Mouse (Mus musculus): ENCODE measurements around the gene Zbp1. TPM values are rescaled to one million over a fixed set of nuclear protein-coding genes. Genes with fewer than 3 reads are reported as not detected.

Gene Zbp1
- polyA plus RNA-seq, 1 experiment from 2014 or later: 0.54 TPM

DNA sequence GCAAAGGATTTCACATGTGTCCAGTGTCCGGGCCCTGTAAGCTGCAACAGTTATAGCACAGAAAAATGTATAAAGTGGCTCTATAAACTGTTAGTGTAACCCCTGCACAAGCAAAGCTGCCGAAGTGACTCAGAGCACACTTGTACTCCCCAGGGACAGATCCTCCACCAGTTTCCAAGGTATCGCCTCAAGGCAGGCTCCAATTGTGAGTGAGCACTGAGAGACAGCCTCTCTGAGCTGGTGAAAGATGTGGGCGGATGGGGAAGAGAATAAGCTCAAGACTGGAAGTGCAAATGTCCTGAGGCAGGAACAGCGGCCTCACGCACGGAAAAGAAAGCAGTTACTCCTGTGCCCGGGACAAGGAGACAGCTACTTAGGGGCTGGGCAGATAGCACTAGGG is 31.2 kb upstream of the Zbp1 start:
- no peak overlapping the region for H3K4me3 ChIP-seq (ENCODE audit: low read depth, low read length)
- H3K4me2 ChIP-seq (ENCODE audit: low read depth, low read length): no peak overlapping the region
- H3K9ac ChIP-seq (ENCODE audit: low read depth, low read length): no peak overlapping the region
- no peak overlapping the region for H3K27ac ChIP-seq (replicated peaks; ENCODE audit: low read depth, low read length)
- no peaks in the 10 kb centered on the region for H3K9me3 ChIP-seq (ENCODE audit: control insufficient read depth, low read length)
- H3K36me3 ChIP-seq (ENCODE audit: control insufficient read depth, insufficient read depth, low read length): no peaks in the 10 kb centered on the region
- no peak for DNase-seq (ENCODE audit: low spot score)
- WGBS: 61% methylated on average over 8 of the region's 8 CpGs
- peaks cover 82% of the 10 kb centered on the region for H3K4me1 ChIP-seq (ENCODE audit: control insufficient read depth, insufficient read depth, low read length)
- no peak for ATAC-seq (ENCODE audit: low read depth)
- H3K27me3 ChIP-seq (replicated peaks; ENCODE audit: control insufficient read depth, insufficient read depth, low read length): no peaks in the 10 kb centered on the region

DNA sequence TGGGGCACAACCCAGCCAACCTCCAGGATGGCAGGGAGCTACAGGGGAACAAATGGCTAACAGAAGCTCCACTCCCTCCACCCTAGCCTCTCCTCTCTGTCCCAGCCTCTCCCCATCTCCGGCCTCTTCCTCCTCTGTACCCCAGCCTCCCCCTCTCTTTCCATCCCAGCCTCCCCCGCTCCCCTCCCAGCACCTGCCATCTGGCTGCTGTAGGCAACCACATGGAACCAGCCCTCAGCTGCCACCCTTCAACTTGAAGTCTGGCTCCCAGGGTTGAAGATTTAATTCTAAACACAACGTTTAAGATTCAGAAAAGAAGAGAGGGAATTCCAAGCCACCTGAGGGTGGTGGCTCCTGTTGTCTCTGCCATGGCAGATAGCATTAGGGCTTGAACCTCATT is 30.7 kb upstream of the Zbp1 start:
- no peak overlapping the region for H3K27ac ChIP-seq (replicated peaks; ENCODE audit: low read depth, low read length)
- H3K4me1 ChIP-seq (ENCODE audit: control insufficient read depth, insufficient read depth, low read length): peaks cover 78% of the 10 kb centered on the region
- 50% methylated on average over 3 of the region's 3 CpGs for WGBS

DNA sequence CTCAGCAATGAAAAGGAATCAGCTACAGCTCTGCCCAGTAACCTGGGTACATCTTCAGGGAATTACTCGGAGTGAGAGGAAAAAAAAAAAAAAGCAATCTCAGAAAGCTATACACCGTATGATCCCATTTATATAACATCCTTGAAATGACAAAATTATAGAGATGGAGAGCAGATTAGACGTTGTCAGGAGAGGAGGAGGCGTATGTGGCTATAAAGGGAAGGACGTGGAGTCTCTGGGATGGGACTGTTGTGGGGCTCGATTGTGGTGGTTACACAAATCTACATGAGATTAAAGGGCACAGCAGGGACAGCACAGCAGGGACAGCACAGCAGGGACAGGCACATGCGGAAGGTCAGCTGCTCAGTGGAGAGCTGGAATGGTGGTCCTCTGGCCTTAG is 30.1 kb upstream of the Zbp1 start:
- DNase-seq (ENCODE audit: low spot score): no peak

More for the DNA sequence above, 30.7 kb upstream of the Zbp1 start:
- Histone ChIP-seq H3K9me3 (ENCODE audit: control insufficient read depth, low read length) (no peaks in the 10 kb centered on the region), H3K27me3 (replicated peaks; ENCODE audit: control insufficient read depth, insufficient read depth, low read length) (no peaks in the 10 kb centered on the region), H3K9ac (ENCODE audit: low read depth, low read length) (no peak overlapping the region), H3K4me2 (ENCODE audit: low read depth, low read length) (no peak overlapping the region), H3K4me3 (ENCODE audit: low read depth, low read length) (no peak overlapping the region), H3K36me3 (ENCODE audit: control insufficient read depth, insufficient read depth, low read length) (no peaks in the 10 kb centered on the region)
- ATAC-seq (ENCODE audit: low read depth) (no peak), DNase-seq (ENCODE audit: low spot score) (no peak)

DNA sequence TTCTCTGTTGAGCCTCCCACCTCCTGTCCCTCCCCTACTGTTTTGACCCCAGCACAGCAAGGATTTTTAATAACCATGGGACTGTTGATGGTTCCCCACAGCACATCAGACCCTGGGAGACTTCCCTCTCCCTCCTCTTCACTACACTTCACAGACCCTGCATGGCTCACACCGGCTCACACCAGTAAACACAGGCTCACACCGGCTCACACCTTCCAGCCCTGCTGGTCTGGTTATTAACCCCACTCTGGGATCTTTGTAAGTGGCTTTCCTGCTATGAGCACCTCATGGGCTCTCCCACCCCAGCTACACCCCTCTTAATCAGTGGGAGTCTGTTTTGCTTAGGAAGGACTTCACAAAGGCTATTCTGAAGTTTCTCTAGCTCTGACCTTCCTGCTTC is 29.2 kb upstream of the Zbp1 start:
- no peak overlapping the region for H3K4me3 ChIP-seq (ENCODE audit: low read depth, low read length)
- no peaks in the 10 kb centered on the region for H3K27me3 ChIP-seq (replicated peaks; ENCODE audit: control insufficient read depth, insufficient read depth, low read length)
- H3K36me3 ChIP-seq (ENCODE audit: control insufficient read depth, insufficient read depth, low read length): no peaks in the 10 kb centered on the region
- H3K4me2 ChIP-seq (ENCODE audit: low read depth, low read length): no peak overlapping the region
- no peak for ATAC-seq (ENCODE audit: low read depth)
- H3K9ac ChIP-seq (ENCODE audit: low read depth, low read length): 0 out of 2 replicates have a peak overlapping the region, but pooled peaks have one; percentile 8
- WGBS: 46% methylated on average over 2 of the region's 2 CpGs
- H3K9me3 ChIP-seq (ENCODE audit: control insufficient read depth, low read length): no peaks in the 10 kb centered on the region
- peak overlapping the region; percentile 0; the same call in 1 of the 2 replicates for H3K27ac ChIP-seq (replicated peaks; ENCODE audit: low read depth, low read length)
- peaks cover 72% of the 10 kb centered on the region for H3K4me1 ChIP-seq (ENCODE audit: control insufficient read depth, insufficient read depth, low read length)
- DNase-seq (ENCODE audit: low spot score): no peak

More for the DNA sequence above, 30.1 kb upstream of the Zbp1 start:
- no peak for ATAC-seq (ENCODE audit: low read depth)
- no peak overlapping the region for H3K4me3 ChIP-seq (ENCODE audit: low read depth, low read length)
- no peak overlapping the region for H3K27ac ChIP-seq (replicated peaks; ENCODE audit: low read depth, low read length)
- H3K9ac ChIP-seq (ENCODE audit: low read depth, low read length): no peak overlapping the region
- H3K4me2 ChIP-seq (ENCODE audit: low read depth, low read length): no peak overlapping the region
- WGBS: 69% methylated on average over 7 of the region's 7 CpGs
- H3K9me3 ChIP-seq (ENCODE audit: control insufficient read depth, low read length): no peaks in the 10 kb centered on the region
- peaks cover 73% of the 10 kb centered on the region for H3K4me1 ChIP-seq (ENCODE audit: control insufficient read depth, insufficient read depth, low read length)
- H3K36me3 ChIP-seq (ENCODE audit: control insufficient read depth, insufficient read depth, low read length): no peaks in the 10 kb centered on the region
- H3K27me3 ChIP-seq (replicated peaks; ENCODE audit: control insufficient read depth, insufficient read depth, low read length): no peaks in the 10 kb centered on the region

DNA sequence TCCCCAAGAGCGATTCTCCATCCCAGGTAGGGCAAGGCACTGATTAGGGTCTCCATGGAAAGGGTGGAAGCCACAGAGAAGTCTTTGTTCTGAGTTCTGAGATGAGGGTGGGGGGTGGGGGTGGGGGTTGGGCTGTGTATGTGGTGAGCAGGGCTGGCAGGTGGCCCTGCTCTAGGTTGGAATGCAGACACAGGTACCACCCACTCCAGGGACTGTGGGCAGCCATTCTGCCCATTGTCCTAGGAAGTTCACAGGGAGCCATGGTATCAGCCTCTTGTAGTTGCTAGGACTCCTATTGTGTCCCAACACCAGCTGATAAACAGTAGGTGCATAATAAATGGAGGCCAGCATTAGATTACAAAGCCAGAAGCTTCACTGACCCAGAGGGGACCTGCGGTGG is 28.5 kb upstream of the Zbp1 start:
- Histone ChIP-seq H3K9me3 (ENCODE audit: control insufficient read depth, low read length) (no peaks in the 10 kb centered on the region), H3K36me3 (ENCODE audit: control insufficient read depth, insufficient read depth, low read length) (no peaks in the 10 kb centered on the region), H3K27me3 (replicated peaks; ENCODE audit: control insufficient read depth, insufficient read depth, low read length) (no peaks in the 10 kb centered on the region), H3K27ac (replicated peaks; ENCODE audit: low read depth, low read length) (peak overlapping the region; percentile 0; the same call in 1 of the 2 replicates), H3K4me1 (ENCODE audit: control insufficient read depth, insufficient read depth, low read length) (peaks cover 69% of the 10 kb centered on the region), H3K4me3 (ENCODE audit: low read depth, low read length) (no peak overlapping the region), H3K9ac (ENCODE audit: low read depth, low read length) (no peak overlapping the region), H3K4me2 (ENCODE audit: low read depth, low read length) (no peak overlapping the region)
- no peak for ATAC-seq (ENCODE audit: low read depth)
- DNase-seq (ENCODE audit: low spot score): no peak
- 35% methylated on average over 2 of the region's 2 CpGs for WGBS

DNA sequence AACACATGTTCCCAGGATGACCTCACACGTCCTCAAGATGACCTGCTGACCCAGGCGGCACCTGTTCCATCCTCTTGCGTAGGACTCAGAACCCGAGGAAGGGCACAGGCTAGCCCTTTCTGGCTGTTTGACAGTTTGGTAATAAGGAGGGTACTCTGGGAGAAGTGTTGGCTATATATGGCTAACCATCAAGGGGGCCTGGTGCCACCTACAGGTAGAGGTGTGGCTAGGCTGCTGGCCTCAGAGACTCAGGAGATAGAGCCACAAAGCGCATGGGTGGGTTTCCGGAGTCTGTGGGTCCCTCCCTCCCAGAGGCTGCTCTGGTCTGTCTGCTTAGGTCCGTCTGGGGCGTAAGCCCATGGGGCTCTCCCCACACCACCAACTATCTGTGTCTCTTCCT is 28.0 kb upstream of the Zbp1 start:
- ATAC-seq (ENCODE audit: low read depth) (no peak), DNase-seq (ENCODE audit: low spot score) (no peak)
- 67% methylated on average over 8 of the region's 8 CpGs for WGBS
- Histone ChIP-seq H3K4me1 (ENCODE audit: control insufficient read depth, insufficient read depth, low read length) (peaks cover 64% of the 10 kb centered on the region), H3K27ac (replicated peaks; ENCODE audit: low read depth, low read length) (no peak overlapping the region), H3K4me3 (ENCODE audit: low read depth, low read length) (no peak overlapping the region), H3K9ac (ENCODE audit: low read depth, low read length) (no peak overlapping the region), H3K36me3 (ENCODE audit: control insufficient read depth, insufficient read depth, low read length) (no peaks in the 10 kb centered on the region), H3K4me2 (ENCODE audit: low read depth, low read length) (no peak overlapping the region), H3K27me3 (replicated peaks; ENCODE audit: control insufficient read depth, insufficient read depth, low read length) (no peaks in the 10 kb centered on the region), H3K9me3 (ENCODE audit: control insufficient read depth, low read length) (no peaks in the 10 kb centered on the region)

DNA sequence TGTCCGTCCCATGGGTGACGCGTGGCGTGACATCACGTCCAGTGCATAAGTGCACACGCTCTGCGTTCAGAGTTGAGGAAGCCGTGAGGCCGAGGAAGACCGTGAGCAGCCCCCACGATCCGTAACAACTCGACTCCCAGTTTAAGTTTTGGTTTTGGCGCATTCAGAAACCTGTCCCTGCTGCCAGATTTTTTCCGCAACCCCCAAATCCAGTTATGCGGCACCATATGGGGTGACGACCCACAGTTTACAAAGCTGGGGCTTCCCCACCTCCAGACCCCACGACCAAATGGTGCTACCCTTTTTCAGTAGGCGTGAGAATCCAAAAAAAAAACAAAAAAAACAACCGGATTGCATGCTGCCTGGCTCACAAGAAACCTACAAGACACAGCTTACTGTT is 26.5 kb upstream of the Zbp1 start:
- H3K4me3 ChIP-seq (ENCODE audit: low read depth, low read length): no peak overlapping the region
- H3K4me1 ChIP-seq (ENCODE audit: control insufficient read depth, insufficient read depth, low read length): peaks cover 50% of the 10 kb centered on the region
- no peaks in the 10 kb centered on the region for H3K36me3 ChIP-seq (ENCODE audit: control insufficient read depth, insufficient read depth, low read length)
- H3K9me3 ChIP-seq (ENCODE audit: control insufficient read depth, low read length): no peaks in the 10 kb centered on the region
- no peaks in the 10 kb centered on the region for H3K27me3 ChIP-seq (replicated peaks; ENCODE audit: control insufficient read depth, insufficient read depth, low read length)
- WGBS: 82% methylated on average over 20 of the region's 20 CpGs
- no peak overlapping the region for H3K9ac ChIP-seq (ENCODE audit: low read depth, low read length)
- H3K4me2 ChIP-seq (ENCODE audit: low read depth, low read length): no peak overlapping the region
- ATAC-seq (ENCODE audit: low read depth) (no peak), DNase-seq (ENCODE audit: low spot score) (no peak)
- no peak overlapping the region for H3K27ac ChIP-seq (replicated peaks; ENCODE audit: low read depth, low read length)

DNA sequence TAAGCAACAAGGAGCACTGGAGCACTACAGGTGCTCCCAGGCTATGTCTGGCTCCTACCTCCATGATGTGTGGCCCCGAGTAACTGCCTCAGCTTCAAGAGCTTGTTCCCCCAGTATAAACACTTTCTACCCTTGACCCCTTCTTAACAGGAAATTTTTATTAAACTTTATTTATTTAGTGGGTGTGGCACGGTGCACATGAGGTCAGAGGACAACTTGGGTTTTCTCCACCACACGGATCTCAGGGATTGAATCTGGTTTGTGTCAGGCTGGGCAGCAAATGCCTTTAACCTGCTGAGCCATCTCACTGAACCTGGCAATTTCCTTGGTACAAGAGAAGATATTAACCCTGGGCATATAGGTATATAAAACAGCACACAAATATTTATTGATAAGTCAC is 25.4 kb upstream of the Zbp1 start:
- DNase-seq (ENCODE audit: low spot score) (no peak), ATAC-seq (ENCODE audit: low read depth) (no peak)
- Histone ChIP-seq H3K27ac (replicated peaks; ENCODE audit: low read depth, low read length) (no peak overlapping the region), H3K27me3 (replicated peaks; ENCODE audit: control insufficient read depth, insufficient read depth, low read length) (no peaks in the 10 kb centered on the region), H3K4me2 (ENCODE audit: low read depth, low read length) (no peak overlapping the region), H3K36me3 (ENCODE audit: control insufficient read depth, insufficient read depth, low read length) (no peaks in the 10 kb centered on the region), H3K9me3 (ENCODE audit: control insufficient read depth, low read length) (no peaks in the 10 kb centered on the region), H3K4me3 (ENCODE audit: low read depth, low read length) (no peak overlapping the region), H3K4me1 (ENCODE audit: control insufficient read depth, insufficient read depth, low read length) (peaks cover 40% of the 10 kb centered on the region), H3K9ac (ENCODE audit: low read depth, low read length) (no peak overlapping the region)
- WGBS: 60% methylated on average over 3 of the region's 3 CpGs

DNA sequence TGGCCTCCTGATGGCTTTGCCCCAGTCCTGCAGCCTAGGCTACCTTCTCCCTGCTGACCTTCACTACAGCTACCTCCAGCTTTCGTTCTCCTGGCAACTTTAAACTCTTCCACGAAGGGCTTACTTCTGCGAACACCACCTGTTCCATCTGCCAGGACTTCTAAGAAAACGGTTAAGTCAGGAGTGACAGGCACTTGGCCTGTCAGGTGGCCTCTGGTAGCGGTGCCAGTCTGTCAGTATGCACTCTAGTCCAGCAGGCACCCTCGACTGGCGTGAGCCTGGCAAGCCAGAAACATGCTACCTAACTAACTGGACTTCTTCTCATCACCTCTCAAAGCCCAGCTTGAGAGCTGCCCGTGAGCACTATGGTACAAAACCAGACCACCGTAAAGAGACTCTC is 24.9 kb upstream of the Zbp1 start:
- WGBS: 71% methylated on average over 9 of the region's 9 CpGs
- Histone ChIP-seq H3K4me3 (ENCODE audit: low read depth, low read length) (no peak overlapping the region), H3K27me3 (replicated peaks; ENCODE audit: control insufficient read depth, insufficient read depth, low read length) (no peaks in the 10 kb centered on the region), H3K4me2 (ENCODE audit: low read depth, low read length) (no peak overlapping the region), H3K9me3 (ENCODE audit: control insufficient read depth, low read length) (no peaks in the 10 kb centered on the region), H3K4me1 (ENCODE audit: control insufficient read depth, insufficient read depth, low read length) (peaks cover 45% of the 10 kb centered on the region), H3K9ac (ENCODE audit: low read depth, low read length) (no peak overlapping the region), H3K27ac (replicated peaks; ENCODE audit: low read depth, low read length) (no peak overlapping the region), H3K36me3 (ENCODE audit: control insufficient read depth, insufficient read depth, low read length) (no peaks in the 10 kb centered on the region)
- no peak for ATAC-seq (ENCODE audit: low read depth)
- no peak for DNase-seq (ENCODE audit: low spot score)
